Mouse (Mus musculus) liver, embryonic 16.5 days (tissue): ENCODE measurements around the gene Hecw2. TPM values are rescaled to one million over a fixed set of nuclear protein-coding genes. Genes with fewer than 3 reads are reported as not detected.

Experiments
- ATAC-seq: fragments of 200-750 bp; cut with Nextera tagmentation; 2 replicates; pipeline ENCODE4 v1.8.0; 2017; ENCODE audit warnings: low read depth, mild to moderate bottlenecking, moderate number of reproducible peaks, moderate library complexity
- H3K27ac ChIP-seq: fragments of 300-500 bp; sonication (generic); 2 replicates; pipeline ENCODE4 v1.5.1; 2014; ENCODE audit warnings: mild to moderate bottlenecking, low read length
- H3K27me3 ChIP-seq: fragments of 300-500 bp; sonication (generic); 2 replicates; pipeline ENCODE4 v1.6.1; 2014; ENCODE audit warnings: low read depth, low read length, mixed read lengths; ENCODE audit not compliant: control insufficient read depth, insufficient read depth
- H3K36me3 ChIP-seq: fragments of 300-500 bp; sonication (generic); 2 replicates; pipeline ENCODE4 v1.6.1; 2014; ENCODE audit warnings: mild to moderate bottlenecking; ENCODE audit not compliant: control insufficient read depth, insufficient read depth
- H3K4me1 ChIP-seq: fragments of 300-500 bp; sonication (generic); 2 replicates; pipeline ENCODE4 v1.6.1; 2014; ENCODE audit warnings: low read depth, low read length, mixed read lengths; ENCODE audit not compliant: control insufficient read depth
- H3K4me2 ChIP-seq: fragments of 300-500 bp; sonication (generic); 2 replicates; pipeline ENCODE4 v1.6.1; 2014; ENCODE audit warnings: low read depth, low read length, mixed read lengths
- H3K4me3 ChIP-seq: fragments of 300-500 bp; sonication (generic); 2 replicates; pipeline ENCODE4 v1.5.1; 2014; ENCODE audit warnings: low read depth, mild to moderate bottlenecking, low read length
- H3K9ac ChIP-seq: fragments of 300-500 bp; sonication (generic); 2 replicates; pipeline ENCODE4 v1.6.1; 2014; ENCODE audit warnings: low read depth, low read length
- H3K9me3 ChIP-seq: fragments of 300-500 bp; sonication (generic); replicated peaks from 2 replicates; pipeline ENCODE4 v1.6.1; 2016; ENCODE audit warnings: low read length; ENCODE audit not compliant: control insufficient read depth
- WGBS: fragments of 180-500 bp; shearing (Covaris S2); extraction: QIAGEN DNeasy Blood & Tissue Kit; methylation state at CpG from one replicate; pipeline ENCODE4 v1.1.7; 2014; ENCODE audit not compliant: insufficient replicate concordance; 5-methylcytosine and 5-hydroxymethylcytosine counted together
- polyA plus RNA-seq: library from polyadenylated mRNA; unstranded; fragments of >200 nt; fragmentation: Nextera tagmentation; extraction: Ambion mirVana; gene quantifications from 2 replicates; pipeline ENCODE4 v1.2.1, GENCODE M21; 2015

Hecw2 gene
- polyA plus RNA-seq, 1 experiment from 2014 or later = 0.51 TPM

GRCm38 (mm10) chr1:53797811-53798210, 397.2 kb downstream of the Hecw2 start:
- H3K9ac ChIP-seq = no peak overlapping the region
- 21% methylated on average over 3 of the region's 3 CpGs for WGBS
- no peak overlapping the region for H3K4me3 ChIP-seq
- no peak for ATAC-seq
- H3K27me3 ChIP-seq = no peaks in the 10 kb centered on the region
- H3K27ac ChIP-seq = no peak overlapping the region
- H3K9me3 ChIP-seq = no peaks in the 10 kb centered on the region
- H3K36me3 ChIP-seq = no peaks in the 10 kb centered on the region
- no peaks in the 10 kb centered on the region for H3K4me1 ChIP-seq
- no peak overlapping the region for H3K4me2 ChIP-seq

GRCm38 (mm10) chr1:53797074-53797473, 397.9 kb downstream of the Hecw2 start:
- H3K27ac ChIP-seq = no peak overlapping the region
- no peak overlapping the region for H3K4me3 ChIP-seq
- H3K9ac ChIP-seq = no peak overlapping the region
- no peaks in the 10 kb centered on the region for H3K36me3 ChIP-seq
- H3K4me2 ChIP-seq = no peak overlapping the region
- WGBS = 14% methylated on average over 5 of the region's 5 CpGs
- H3K27me3 ChIP-seq = no peaks in the 10 kb centered on the region
- H3K4me1 ChIP-seq = no peaks in the 10 kb centered on the region
- no peak for ATAC-seq
- H3K9me3 ChIP-seq = no peaks in the 10 kb centered on the region

GRCm38 (mm10) chr1:53796271-53796670, 398.7 kb downstream of the Hecw2 start:
- Histone ChIP-seq H3K4me3 (no peak overlapping the region), H3K9ac (no peak overlapping the region), H3K36me3 (no peaks in the 10 kb centered on the region), H3K4me1 (no peaks in the 10 kb centered on the region), H3K27me3 (no peaks in the 10 kb centered on the region), H3K9me3 (no peaks in the 10 kb centered on the region), H3K27ac (no peak overlapping the region), H3K4me2 (no peak overlapping the region)
- ATAC-seq = no peak
- 77% methylated on average over 6 of the region's 6 CpGs for WGBS

- ATAC-seq = no peak
- no peak overlapping the region for H3K9ac ChIP-seq
- no peaks in the 10 kb centered on the region for H3K9me3 ChIP-seq
- H3K4me3 ChIP-seq = no peak overlapping the region
- 63% methylated on average over 4 of the region's 4 CpGs for WGBS
- H3K36me3 ChIP-seq = no peaks in the 10 kb centered on the region
- H3K27me3 ChIP-seq = no peaks in the 10 kb centered on the region
- H3K4me1 ChIP-seq = no peaks in the 10 kb centered on the region
- no peak overlapping the region for H3K4me2 ChIP-seq
- H3K27ac ChIP-seq = no peak overlapping the region
These were observed 399.4 kb downstream of the Hecw2 start for GRCm38 (mm10) chr1:53795591-53795990.

- Histone ChIP-seq H3K27me3 (no peaks in the 10 kb centered on the region), H3K4me3 (no peak overlapping the region), H3K4me2 (no peak overlapping the region), H3K36me3 (no peaks in the 10 kb centered on the region), H3K9me3 (no peaks in the 10 kb centered on the region), H3K9ac (no peak overlapping the region), H3K4me1 (no peaks in the 10 kb centered on the region), H3K27ac (no peak overlapping the region)
- ATAC-seq = no peak
- 77% methylated on average over 5 of the region's 5 CpGs for WGBS
These were observed 399.9 kb downstream of the Hecw2 start for GRCm38 (mm10) chr1:53795081-53795480.

GRCm38 (mm10) chr1:53794279-53794678, 400.7 kb downstream of the Hecw2 start:
- no peaks in the 10 kb centered on the region for H3K27me3 ChIP-seq
- H3K4me3 ChIP-seq = no peak overlapping the region
- no peaks in the 10 kb centered on the region for H3K36me3 ChIP-seq
- no peak overlapping the region for H3K27ac ChIP-seq
- WGBS = 55% methylated on average over 2 of the region's 2 CpGs
- ATAC-seq = no peak
- no peaks in the 10 kb centered on the region for H3K4me1 ChIP-seq
- H3K9ac ChIP-seq = no peak overlapping the region
- no peaks in the 10 kb centered on the region for H3K9me3 ChIP-seq
- H3K4me2 ChIP-seq = no peak overlapping the region

GRCm38 (mm10) chr1:53791343-53791742, 403.6 kb downstream of the Hecw2 start:
- Histone ChIP-seq H3K4me1 (no peaks in the 10 kb centered on the region), H3K9me3 (no peaks in the 10 kb centered on the region), H3K27me3 (no peaks in the 10 kb centered on the region), H3K9ac (no peak overlapping the region), H3K27ac (no peak overlapping the region), H3K4me3 (no peak overlapping the region), H3K36me3 (no peaks in the 10 kb centered on the region), H3K4me2 (no peak overlapping the region)
- 39% methylated on average over 2 of the region's 2 CpGs for WGBS
- ATAC-seq = no peak

GRCm38 (mm10) chr1:53784721-53785418, 410.1 kb downstream of the Hecw2 start, which contains the start of gene Stk17b:
TSS of gene Stk17b (minus strand) at chr1:53785224.
- Histone ChIP-seq H3K4me1 (peaks cover 7% of the 10 kb centered on the region), H3K9ac (peak within 1 kb of the TSS; percentile 93), H3K9me3 (no peaks in the 10 kb centered on the region), H3K4me2 (peak within 1 kb of the TSS; percentile 68), H3K4me3 (peak within 1 kb of the TSS; percentile 91), H3K36me3 (no peaks in the 10 kb centered on the region), H3K27me3 (no peaks in the 10 kb centered on the region), H3K27ac (peak within 1 kb of the TSS; percentile 94)
- ATAC-seq = peak; percentile 95
- under 1% methylated on average over 77 of the region's 81 CpGs for WGBS

- H3K36me3 ChIP-seq = no peaks in the 10 kb centered on the region
- ATAC-seq = peak; percentile 60
- H3K9ac ChIP-seq = peak overlapping the region; percentile 93
- H3K4me1 ChIP-seq = peaks cover 7% of the 10 kb centered on the region
- peak overlapping the region; percentile 68 for H3K4me2 ChIP-seq
- peak overlapping the region; percentile 94 for H3K27ac ChIP-seq
- H3K4me3 ChIP-seq = peak overlapping the region; percentile 91
- WGBS = under 1% methylated on average over 17 of the region's 17 CpGs
- H3K9me3 ChIP-seq = no peaks in the 10 kb centered on the region
- H3K27me3 ChIP-seq = no peaks in the 10 kb centered on the region
These were observed 410.7 kb downstream of the Hecw2 start for GRCm38 (mm10) chr1:53784291-53784720.
